Mouse (Mus musculus) spleen, adult 2 months (tissue): Measurements from ENCODE around the gene Eras. TPM values are rescaled to one million over a fixed set of nuclear protein-coding genes. Genes with fewer than 3 reads are reported as not detected.

Source experiments
- DNase-seq, 2 experiments: peaks; one replicate each; pipeline versions ENCODE4 v3.0.0 to v3.0.0-alpha.2; 2012 to 2021; ENCODE audit warnings: low spot score in 2 of 2, low read depth in 1 of 2
- H3K27ac ChIP-seq: fragments of 200-500 bp; 2 replicates; pipeline ENCODE4 v1.5.1; 2012; ENCODE audit warnings: low read length, inconsistent platforms; ENCODE audit not compliant: insufficient read depth
- H3K27me3 ChIP-seq: fragments of 200-500 bp; 2 replicates; pipeline ENCODE4 v1.6.1; 2012; ENCODE audit warnings: mild to moderate bottlenecking, moderate library complexity, low read length, inconsistent platforms; ENCODE audit not compliant: control insufficient read depth, insufficient read depth
- H3K36me3 ChIP-seq: fragments of 200-500 bp; 2 replicates; pipeline ENCODE4 v1.6.1; 2012; ENCODE audit warnings: mild to moderate bottlenecking, low read length, inconsistent platforms; ENCODE audit not compliant: control insufficient read depth, insufficient read depth
- H3K4me1 ChIP-seq: fragments of 200-500 bp; 2 replicates; pipeline ENCODE4 v1.6.1; 2011; ENCODE audit warnings: inconsistent platforms; ENCODE audit not compliant: control insufficient read depth, insufficient read depth, insufficient read length
- H3K4me3 ChIP-seq: fragments of 200-500 bp; 2 replicates; pipeline ENCODE4 v1.5.1; 2011; ENCODE audit warnings: mild to moderate bottlenecking, inconsistent platforms; ENCODE audit not compliant: insufficient read depth, insufficient read length; ENCODE audit errors: extremely low read depth
- CTCF ChIP-seq: fragments of 200-500 bp; IDR thresholded peaks from 2 replicates; pipeline ENCODE4 v1.5.1; 2011; ENCODE audit warnings: mild to moderate bottlenecking, inconsistent platforms; ENCODE audit not compliant: insufficient read depth, insufficient read length, insufficient replicate concordance; ENCODE audit errors: extremely low read depth
- POLR2A ChIP-seq: fragments of 200-500 bp; IDR thresholded peaks from 2 replicates; pipeline ENCODE4 v1.6.1; 2011; ENCODE audit warnings: low read depth, low read length, inconsistent platforms
- WGBS: fragments of 180-500 bp; shearing (Covaris S2); methylation state at CpG from one replicate; pipeline ENCODE4 v1.1.7; 2018; 5-methylcytosine and 5-hydroxymethylcytosine counted together
- polyA plus RNA-seq: library from polyadenylated mRNA; depleted of rRNA; stranded (reverse); fragments of >200 nt; gene quantifications from 2 replicates; pipeline ENCODE4 v1.2.3, GENCODE M21; 2012

Eras gene
- polyA plus RNA-seq, 1 experiment = not detected

- no peaks in the 10 kb centered on the region for H3K36me3 ChIP-seq
- no peak for DNase-seq
- WGBS = 40% methylated on average over 7 of the region's 7 CpGs
- peaks cover 6% of the 10 kb centered on the region; the same call in 1 of the 2 replicates for H3K4me1 ChIP-seq
- TF ChIP-seq POLR2A = no peak
- TF ChIP-seq CTCF = no peak
- no peaks in the 10 kb centered on the region for H3K27me3 ChIP-seq
- H3K4me3 ChIP-seq = no peak overlapping the region
- H3K27ac ChIP-seq = no peak overlapping the region
Measured at GRCm38 (mm10) chrX:7963829-7964626, 35.6 kb upstream of the Eras start.

DNA sequence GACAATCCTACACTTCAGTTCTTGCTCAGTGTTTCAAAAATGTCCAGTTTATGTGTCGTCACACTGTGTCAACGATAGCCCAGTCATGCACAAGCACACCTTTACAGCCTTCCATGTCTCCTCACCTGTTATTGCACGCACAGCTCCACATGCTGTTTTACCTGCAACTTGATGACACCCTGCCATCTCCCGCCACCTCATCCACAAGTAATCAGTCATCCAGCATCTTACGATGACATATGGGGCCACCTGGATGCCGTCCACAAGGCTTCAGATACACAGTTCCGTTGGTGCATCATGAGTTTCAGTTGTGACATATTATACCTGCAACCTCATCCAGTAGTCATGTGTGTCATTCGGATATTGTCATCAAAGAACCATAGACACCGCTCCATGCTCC is 30.5 kb upstream of the Eras start:
- H3K4me1 ChIP-seq = peaks cover 4% of the 10 kb centered on the region; the same call in 1 of the 2 replicates
- no peak overlapping the region for H3K27ac ChIP-seq
- H3K36me3 ChIP-seq = no peaks in the 10 kb centered on the region
- 94% methylated on average over 9 of the region's 9 CpGs for WGBS
- DNase-seq = no peak
- no peak overlapping the region for H3K4me3 ChIP-seq
- no peaks in the 10 kb centered on the region for H3K27me3 ChIP-seq
- no peak for TF ChIP-seq CTCF

DNA sequence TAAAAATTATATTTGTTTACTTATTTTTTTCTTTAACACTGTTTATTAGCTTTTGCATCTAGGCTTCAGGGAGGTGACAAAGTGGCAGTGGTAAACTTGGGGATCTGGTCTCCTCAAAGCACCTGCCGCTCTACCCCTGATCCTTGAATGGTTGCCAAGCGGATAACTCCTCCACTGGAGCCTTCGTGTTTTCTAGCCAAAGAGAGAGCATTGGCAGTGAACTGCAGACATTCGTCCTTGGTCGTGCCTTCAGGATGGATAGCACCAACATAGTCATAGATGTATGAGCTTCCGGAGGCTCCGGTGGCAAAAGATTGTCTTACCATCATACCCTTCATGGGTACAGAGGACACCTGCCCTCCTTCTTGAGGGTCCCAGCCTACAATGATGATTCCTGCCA is 21.7 kb upstream of the Eras start:
- 90% methylated on average over 7 of the region's 7 CpGs for WGBS
- no peak for DNase-seq
- no peak overlapping the region for H3K4me3 ChIP-seq
- no peak overlapping the region for H3K27ac ChIP-seq
- no peaks in the 10 kb centered on the region for H3K36me3 ChIP-seq
- no peak for TF ChIP-seq POLR2A
- TF ChIP-seq CTCF = no peak
- H3K27me3 ChIP-seq = no peaks in the 10 kb centered on the region
- no peaks in the 10 kb centered on the region; the same call in 1 of the 2 replicates for H3K4me1 ChIP-seq

DNA sequence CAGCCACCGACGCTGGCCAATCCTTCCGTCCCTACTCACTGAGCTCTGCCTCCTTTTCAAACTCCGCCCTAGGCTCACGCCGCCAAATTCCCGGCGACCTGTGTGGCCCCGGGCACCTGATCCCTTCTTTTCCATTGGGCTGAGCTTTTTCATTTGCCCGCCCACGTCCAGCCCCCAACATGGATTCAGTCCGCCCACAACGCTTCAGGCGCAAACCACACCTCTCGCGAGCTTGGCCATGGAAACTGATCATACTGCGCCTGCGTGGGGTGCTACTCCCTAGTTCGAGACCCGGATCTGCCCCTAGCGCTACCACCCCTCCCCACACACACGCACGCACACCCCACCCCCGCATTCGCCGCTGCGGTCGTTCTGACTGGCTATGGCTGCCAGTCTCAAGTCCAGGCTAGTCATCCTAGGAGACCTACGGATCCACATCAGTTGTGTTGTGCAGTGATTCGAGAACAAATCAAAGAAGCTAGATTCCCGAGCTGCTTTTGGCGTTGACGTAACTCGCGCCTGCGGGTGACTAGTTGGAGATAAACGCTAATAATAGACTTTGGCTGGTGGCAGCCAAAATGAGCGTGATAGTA is 19.6 kb upstream of the Eras start:
- peak overlapping the region; percentile 69 for H3K4me3 ChIP-seq
- TF ChIP-seq POLR2A (no peak), CTCF (no peak)
- WGBS = 23% methylated on average over 38 of the region's 38 CpGs
- peak; percentile 76 to 82 for DNase-seq
- 0 out of 2 replicates have a peak overlapping the region, but pooled peaks have one; percentile 13 for H3K27ac ChIP-seq
- no peaks in the 10 kb centered on the region for H3K27me3 ChIP-seq
- no peaks in the 10 kb centered on the region; the same call in 1 of the 2 replicates for H3K4me1 ChIP-seq
- H3K36me3 ChIP-seq = no peaks in the 10 kb centered on the region

DNA sequence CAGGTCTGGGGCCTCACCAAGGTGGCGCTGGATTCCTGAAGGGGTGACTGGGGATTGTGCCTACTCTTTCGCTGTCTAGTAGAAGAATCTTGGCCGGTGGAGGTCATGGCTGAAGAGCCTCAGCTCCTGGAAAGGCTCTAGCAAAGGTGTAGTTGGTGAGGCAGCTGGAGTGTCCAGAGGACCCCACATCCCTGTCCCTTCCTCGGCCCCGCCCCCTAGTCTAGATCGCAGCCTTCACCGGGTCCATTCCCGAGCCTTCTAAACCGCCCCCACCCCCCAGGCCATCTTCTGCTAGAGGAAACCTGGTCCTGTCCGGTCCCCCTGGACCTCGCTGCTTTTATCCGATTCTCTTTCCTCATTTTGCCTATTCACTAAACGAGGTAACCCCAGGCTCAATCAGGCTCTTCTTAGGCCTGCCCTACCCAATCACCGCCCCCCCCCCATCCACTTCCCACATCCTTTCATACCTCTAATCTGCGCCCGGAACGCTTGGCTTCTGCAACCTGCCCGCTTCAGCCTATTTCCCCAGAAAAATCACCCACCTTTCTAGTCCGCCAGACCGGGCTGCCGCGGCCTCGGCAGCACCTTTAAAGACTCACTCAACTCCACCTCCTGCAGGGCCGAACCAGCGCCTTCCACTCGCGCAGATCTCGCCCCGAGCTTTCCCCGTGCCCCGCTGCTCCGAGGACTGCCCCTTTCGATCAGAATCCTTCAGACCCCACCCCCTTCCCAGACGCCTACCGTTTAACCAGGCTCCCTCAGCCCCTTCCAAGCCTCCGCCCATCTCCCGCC is 18.9 kb upstream of the Eras start, which contains the start of gene Hdac6:
Gene Hdac6, minus strand, starts transcription at position 782 of the 792 bp plus-strand sequence.
- Histone ChIP-seq H3K36me3 (no peaks in the 10 kb centered on the region), H3K4me3 (peak within 1 kb of the TSS; percentile 69), H3K4me1 (no peaks in the 10 kb centered on the region; the same call in 1 of the 2 replicates), H3K27me3 (no peaks in the 10 kb centered on the region), H3K27ac (0 out of 2 replicates have a peak within 1 kb of the TSS, but pooled peaks have one; percentile 13)
- no peak for DNase-seq
- TF ChIP-seq POLR2A (no peak), CTCF (no peak)
- WGBS = 29% methylated on average over 37 of the region's 37 CpGs

GRCm38 (mm10) chrX:7945618-7946017 is 17.2 kb upstream of the Eras start:
- WGBS = 93% methylated on average over 8 of the region's 8 CpGs
- no peak overlapping the region for H3K4me3 ChIP-seq
- no peak for DNase-seq

More at GRCm38 (mm10) chrX:7945618-7946017, 17.2 kb upstream of the Eras start:
- Histone ChIP-seq H3K4me1 (no peaks in the 10 kb centered on the region; the same call in 1 of the 2 replicates), H3K27ac (no peak overlapping the region), H3K36me3 (0 out of 2 replicates have a peak, but pooled peaks cover 1% of the 10 kb centered on the region), H3K27me3 (no peaks in the 10 kb centered on the region)
- TF ChIP-seq POLR2A (no peak), CTCF (no peak)
